Mouse (Mus musculus) MEL (cell line): ENCODE results near the gene Ripor1. TPM values are rescaled to one million over a fixed set of nuclear protein-coding genes. Genes with fewer than 3 reads are reported as not detected.

Experiments used
- DNase-seq: peaks from one replicate; pipeline ENCODE4 v3.0.0; 2011; ENCODE audit warnings: low read depth, low spot score
- H3K27ac ChIP-seq: 2 replicates; pipeline ENCODE4 v1.5.1; 2012; ENCODE audit warnings: low read depth, mild to moderate bottlenecking, control low read depth, low read length, moderate library complexity; ENCODE audit not compliant: control insufficient read depth
- H3K27me3 ChIP-seq, 2 experiments: fragments of 150-350 bp in 1 of 2; sonication (generic) in 1 of 2; 2 replicates each; pipeline ENCODE4 v1.6.1; 2012; ENCODE audit warnings: low read length in 2 of 2, mild to moderate bottlenecking in 2 of 2, improper control_type of control experiment in 1 of 2, moderate library complexity in 1 of 2; ENCODE audit not compliant: insufficient read depth in 2 of 2, control insufficient read depth in 1 of 2
- H3K36me3 ChIP-seq, 2 experiments: 2 replicates each; pipeline ENCODE4 v1.6.1; 2012 to 2014; ENCODE audit warnings: low read length in 2 of 2, improper control_type of control experiment in 1 of 2, inconsistent platforms in 1 of 2, mild to moderate bottlenecking in 1 of 2; ENCODE audit not compliant: insufficient read depth in 2 of 2, control insufficient read depth in 1 of 2
- H3K4me1 ChIP-seq, 2 experiments: fragments of 150-350 bp in 1 of 2; sonication (generic) in 1 of 2; 2 replicates each; pipeline ENCODE4 v1.6.1; 2012; ENCODE audit warnings: low read length in 2 of 2, improper control_type of control experiment in 1 of 2, mild to moderate bottlenecking in 1 of 2; ENCODE audit not compliant: insufficient read depth in 2 of 2, control insufficient read depth in 1 of 2
- H3K4me3 ChIP-seq, 2 experiments: fragments of 150-350 bp in 1 of 2; sonication (generic) in 1 of 2; 2 replicates each; pipeline ENCODE4 v1.5.1; 2012; ENCODE audit warnings: low read depth in 2 of 2, low read length in 2 of 2, mild to moderate bottlenecking in 2 of 2, moderate library complexity in 2 of 2, control low read depth in 1 of 2, improper control_type of control experiment in 1 of 2; ENCODE audit not compliant: control insufficient read depth in 1 of 2, insufficient read depth in 1 of 2
- H3K79me2 ChIP-seq: 2 replicates; pipeline ENCODE4 v1.6.1; 2012; ENCODE audit warnings: mild to moderate bottlenecking, low read length, moderate library complexity; ENCODE audit not compliant: control insufficient read depth, poor library complexity, insufficient read depth
- H3K9ac ChIP-seq: 2 replicates; pipeline ENCODE4 v1.6.1; 2012; ENCODE audit warnings: low read depth, mild to moderate bottlenecking, control low read depth, low read length, moderate library complexity; ENCODE audit not compliant: control insufficient read depth, poor library complexity, severe bottlenecking
- H3K9me3 ChIP-seq: fragments of 150-350 bp; sonication (generic); replicated peaks from 2 replicates; pipeline ENCODE4 v1.6.1; 2012; ENCODE audit warnings: mild to moderate bottlenecking, low read length, improper control_type of control experiment, moderate library complexity; ENCODE audit not compliant: insufficient read depth
- GABPA ChIP-seq: IDR thresholded peaks from 2 replicates; pipeline ENCODE4 v1.6.1; 2012; ENCODE audit warnings: low read depth, mild to moderate bottlenecking, inconsistent platforms, low read length, improper control_type of control experiment, moderate library complexity
- MAX ChIP-seq: IDR thresholded peaks from 2 replicates; pipeline ENCODE4 v1.6.1; 2011; ENCODE audit warnings: low read length, improper control_type of control experiment
- MXI1 ChIP-seq: IDR thresholded peaks from 2 replicates; pipeline ENCODE4 v1.6.1; 2011; ENCODE audit warnings: mild to moderate bottlenecking, low read depth, low read length, improper control_type of control experiment
- NELFE ChIP-seq: IDR thresholded peaks from 2 replicates; pipeline ENCODE4 v1.6.1; 2011; ENCODE audit warnings: low read depth, low read length, improper control_type of control experiment
- POLR2A ChIP-seq, 2 experiments: IDR thresholded peaks; 2 replicates each; pipeline ENCODE4 v1.6.1; 2011 to 2012; ENCODE audit warnings: low read length in 2 of 2, mild to moderate bottlenecking in 2 of 2, control low read depth in 1 of 2, improper control_type of control experiment in 1 of 2, low read depth in 1 of 2, moderate library complexity in 1 of 2; ENCODE audit not compliant: control insufficient read depth in 1 of 2, insufficient read depth in 1 of 2, poor library complexity in 1 of 2
- POLR2AphosphoS2 ChIP-seq: IDR thresholded peaks from 2 replicates; pipeline ENCODE4 v1.6.1; 2011; ENCODE audit warnings: low read length, improper control_type of control experiment
- POLR2AphosphoS5 ChIP-seq: IDR thresholded peaks from 2 replicates; pipeline ENCODE4 v1.6.1; 2012; ENCODE audit warnings: low read depth, borderline replicate concordance, mild to moderate bottlenecking, inconsistent platforms, low read length, moderate library complexity, mixed read lengths
- ZMIZ1 ChIP-seq: IDR thresholded peaks from 2 replicates; pipeline ENCODE4 v1.6.1; 2012; ENCODE audit warnings: low read depth, mild to moderate bottlenecking, inconsistent platforms, low read length, improper control_type of control experiment, moderate library complexity
- polyA plus RNA-seq, 2 experiments: library from polyadenylated mRNA; stranded (reverse) in 1 of 2; unstranded in 1 of 2; fragments of >175 nt in 1 of 2; fragments of >200 nt in 1 of 2; gene quantifications; 2 replicates each; pipeline versions ENCODE4 v1.2.1 to v1.2.4; 2012; ENCODE audit warnings: low replicate concordance in 2 of 2, low read depth in 1 of 2; ENCODE audit not compliant: insufficient read length in 2 of 2, insufficient read depth in 1 of 2, missing spikeins in 1 of 2
- total RNA-seq: library from RNA; depleted of rRNA; stranded (reverse); fragments of 300-350 nt; gene quantifications from 2 replicates; pipeline ENCODE4 v1.2.3, GENCODE M21; 2012

The Ripor1 gene
- total and polyA plus RNA-seq, 3 experiments = 16.6 to 120 TPM; not detected in 1

DNA sequence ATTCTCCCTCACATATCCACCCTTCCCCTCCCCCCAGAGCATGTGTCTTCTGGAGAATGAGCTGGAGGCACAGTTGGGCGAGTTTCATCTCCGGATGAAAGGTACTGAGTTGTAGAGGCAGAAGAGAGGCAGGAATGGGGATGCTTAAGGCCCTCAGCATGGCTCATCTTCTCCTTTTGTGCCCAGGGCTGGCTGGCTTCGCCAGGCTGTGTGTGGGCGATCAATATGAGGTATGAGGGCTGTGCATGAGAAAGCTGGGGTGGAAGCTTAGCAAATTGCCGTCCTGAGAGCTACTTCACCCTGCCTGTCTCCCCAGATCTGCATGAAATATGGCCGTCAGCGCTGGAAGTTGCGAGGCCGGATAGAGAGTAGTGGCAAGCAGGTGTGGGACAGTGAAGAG lies 10.9 kb downstream of the Ripor1 start:
- no peak overlapping the region for H3K4me3 ChIP-seq
- H3K9ac ChIP-seq = no peak overlapping the region
- TF ChIP-seq NELFE = no peak
- TF ChIP-seq POLR2A (IDR thresholded peaks at IDR 0.05; ENCODE audit: control insufficient read depth in 1 of 2, insufficient read depth in 1 of 2, low read depth in 1 of 2, low read length in 2 of 2, poor library complexity in 1 of 2) = 0 out of 4 replicates have a peak, but pooled peaks of 1 of the 2 experiments have one; percentile 5
- no peaks in the 10 kb centered on the region for H3K27me3 ChIP-seq
- peaks cover 4 to 5% of the 10 kb centered on the region in 2 experiments for H3K4me1 ChIP-seq
- peaks cover 24% of the 10 kb centered on the region for H3K79me2 ChIP-seq
- peaks cover 6 to 28% of the 10 kb centered on the region in 2 experiments for H3K36me3 ChIP-seq
- no peak for DNase-seq
- no peaks in the 10 kb centered on the region for H3K9me3 ChIP-seq
- H3K27ac ChIP-seq = no peak overlapping the region

DNA sequence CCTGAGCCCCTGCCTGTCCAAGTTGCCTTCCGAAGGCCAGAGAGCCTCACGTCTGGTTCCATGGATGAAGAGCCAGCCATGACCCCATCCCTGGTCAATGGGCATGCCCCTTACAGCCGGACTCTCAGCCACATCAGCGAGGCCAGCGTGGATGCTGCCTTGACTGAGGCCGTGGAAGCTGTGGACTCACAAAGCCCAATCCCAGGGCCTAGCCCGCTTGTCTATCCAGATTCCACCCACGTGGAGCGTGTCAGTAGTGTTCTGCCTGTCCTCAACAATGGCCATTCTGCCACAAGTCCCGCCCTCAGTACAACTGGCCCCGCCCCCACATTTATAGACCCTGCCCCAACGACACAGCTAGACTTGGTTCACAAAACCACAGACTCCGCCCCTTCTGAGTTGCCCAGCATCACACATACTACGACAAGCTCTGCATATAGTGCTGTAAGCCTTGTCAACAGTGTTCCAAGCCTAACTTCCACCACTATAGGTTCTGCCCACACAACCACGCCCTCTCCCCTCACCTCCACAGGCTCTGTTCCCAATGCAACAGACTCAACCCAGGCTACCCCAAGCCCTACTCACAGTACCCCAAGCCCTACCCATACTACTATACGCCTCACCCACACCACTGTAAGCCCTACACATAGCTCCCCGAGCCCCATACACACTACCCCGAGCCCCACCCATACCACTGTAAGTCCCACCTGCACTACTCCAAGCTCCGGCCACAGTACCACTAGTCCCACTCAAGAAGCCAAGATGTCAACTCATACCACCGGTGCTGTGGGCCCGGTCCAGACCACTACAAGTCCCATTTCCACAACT lies 12.6 kb downstream of the Ripor1 start:
- Histone ChIP-seq H3K9ac (no peak overlapping the region), H3K27ac (no peak overlapping the region), H3K36me3 (peaks cover 0 to 21% of the 10 kb centered on the region in 2 experiments; a peak in 2 of 4 replicates), H3K9me3 (no peaks in the 10 kb centered on the region), H3K27me3 (no peaks in the 10 kb centered on the region), H3K4me3 (no peak overlapping the region), H3K79me2 (peaks cover 7% of the 10 kb centered on the region), H3K4me1 (no peaks in the 10 kb centered on the region)
- no peak for TF ChIP-seq MAX
- TF ChIP-seq ZMIZ1 = peak; percentile 26; the same call in 1 of the 2 replicates
- DNase-seq = peak; percentile 52

DNA sequence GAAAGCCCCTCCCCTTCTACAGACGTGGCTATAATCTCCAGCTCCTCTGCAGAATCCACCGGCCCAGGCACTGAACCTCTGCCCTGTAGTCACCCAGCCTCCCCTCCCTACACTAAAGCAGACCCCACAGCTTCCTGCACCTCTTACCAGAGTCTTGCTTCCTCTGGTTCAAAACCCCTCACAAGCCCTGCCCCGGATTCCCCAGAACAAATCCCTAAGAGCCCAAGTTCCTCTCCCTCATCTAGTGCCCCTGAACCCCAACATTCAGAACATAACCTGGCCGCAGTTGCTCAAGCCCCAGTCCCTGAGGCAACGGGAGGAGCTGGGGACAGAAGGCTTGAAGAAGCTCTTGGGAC lies 13.2 kb downstream of the Ripor1 start:
- TF ChIP-seq POLR2AphosphoS2 (peak; percentile 63; the same call in 1 of the 2 replicates), MXI1 (no peak)
- no peaks in the 10 kb centered on the region for H3K27me3 ChIP-seq
- peaks cover 2% of the 10 kb centered on the region; the same call in 1 of the 2 replicates for H3K79me2 ChIP-seq
- DNase-seq = no peak
- no peak overlapping the region for H3K4me3 ChIP-seq
- no peaks in the 10 kb centered on the region for H3K9me3 ChIP-seq
- H3K4me1 ChIP-seq = no peaks in the 10 kb centered on the region
- peaks cover 0 to 24% of the 10 kb centered on the region in 2 experiments; a peak in 2 of 4 replicates for H3K36me3 ChIP-seq
- no peak overlapping the region for H3K27ac ChIP-seq
- no peak overlapping the region for H3K9ac ChIP-seq

DNA sequence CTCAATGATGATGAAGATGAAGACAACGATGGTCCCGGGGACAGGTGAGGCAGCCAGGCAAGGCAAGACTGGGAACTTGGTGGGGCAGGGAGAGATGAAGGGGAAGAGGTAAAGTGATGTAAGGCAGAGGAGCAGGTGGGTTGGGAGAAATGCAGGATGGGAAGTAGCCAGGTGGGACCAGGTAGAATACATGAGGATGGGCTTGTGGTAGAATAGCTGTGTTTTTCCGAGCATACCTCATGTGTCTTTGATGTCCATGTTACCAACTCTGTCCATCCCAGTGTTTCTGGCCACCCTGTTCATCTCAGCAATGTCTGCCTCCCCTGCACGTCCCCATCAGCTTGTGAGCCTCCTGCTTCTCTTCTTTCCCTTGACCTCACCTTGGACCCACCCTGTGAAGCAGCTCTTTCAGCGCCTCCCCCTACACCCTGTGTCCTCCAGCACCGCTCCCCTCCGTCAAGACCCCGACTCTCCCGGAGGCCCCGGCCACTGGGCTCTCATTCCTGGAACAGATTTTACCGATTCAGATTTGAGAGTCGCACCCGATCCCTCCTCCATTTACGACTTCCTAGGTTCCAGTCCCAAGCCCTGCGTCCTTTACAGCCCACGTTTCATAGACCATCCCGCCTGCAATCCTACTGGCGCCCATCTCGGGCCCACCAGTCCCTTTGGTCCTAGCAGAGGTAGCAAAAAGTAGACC lies 14.0 kb downstream of the Ripor1 start:
- H3K4me3 ChIP-seq = no peak overlapping the region
- H3K27ac ChIP-seq = no peak overlapping the region
- peaks cover 2% of the 10 kb centered on the region; the same call in 1 of the 2 replicates for H3K79me2 ChIP-seq
- TF ChIP-seq GABPA (no peak), POLR2AphosphoS5 (peak; percentile 70; the same call in 1 of the 2 replicates)
- no peak overlapping the region for H3K9ac ChIP-seq
- no peaks in the 10 kb centered on the region for H3K27me3 ChIP-seq
- peaks cover 0 to 24% of the 10 kb centered on the region in 2 experiments; a peak in 2 of 4 replicates for H3K36me3 ChIP-seq
- DNase-seq = no peak
- no peaks in the 10 kb centered on the region for H3K4me1 ChIP-seq
- no peaks in the 10 kb centered on the region for H3K9me3 ChIP-seq
